Mouse (Mus musculus): ENCODE data around the gene Lyrm9. TPM values are rescaled to one million over a fixed set of nuclear protein-coding genes. Genes with fewer than 3 reads are reported as not detected.

Lyrm9 gene
- polyA plus RNA-seq, 1 experiment = 24.9 TPM

DNA sequence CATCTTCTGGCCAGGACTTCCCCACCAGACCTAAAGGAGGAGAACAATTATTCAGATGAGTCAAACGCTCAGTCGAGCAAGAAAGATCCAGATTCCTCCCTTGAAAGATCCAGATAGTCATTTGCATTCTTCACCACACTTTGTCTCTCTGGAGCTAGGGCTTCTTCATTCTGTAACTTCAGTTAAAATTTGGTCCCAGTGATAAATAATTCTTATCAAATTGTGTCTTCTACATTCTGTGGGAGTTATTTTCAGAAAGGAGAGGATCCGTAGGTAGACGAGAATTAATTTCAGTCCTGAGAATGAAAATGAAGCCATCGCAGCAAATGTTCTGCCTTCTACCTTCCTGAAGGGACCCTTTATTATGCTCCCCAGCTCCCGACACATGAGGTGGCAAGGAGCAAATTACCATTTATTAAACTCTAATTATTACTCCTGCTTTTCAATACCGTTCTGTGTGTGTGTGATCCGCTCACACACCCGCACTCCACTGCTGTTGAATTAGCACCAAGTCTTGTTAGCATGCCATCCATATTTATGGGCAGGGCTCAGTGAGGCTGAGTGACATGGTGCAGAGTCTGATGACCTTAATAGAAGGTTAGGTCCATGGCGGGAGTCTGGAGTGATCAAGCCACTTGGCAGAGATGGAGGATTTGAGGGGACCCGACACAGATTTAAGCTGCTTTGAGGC lies 36.9 kb upstream of the Lyrm9 start:
- Histone ChIP-seq H3K27ac (ENCODE audit: insufficient read depth, low read depth, low read length) (no peak overlapping the region), H3K4me1 (ENCODE audit: control insufficient read depth, insufficient read depth, low read length) (peaks cover 7% of the 10 kb centered on the region; the same call in 1 of the 2 replicates), H3K4me3 (ENCODE audit: insufficient read depth, low read depth, low read length) (no peak overlapping the region), H3K27me3 (replicated peaks; ENCODE audit: control insufficient read depth, insufficient read depth, low read length) (no peaks in the 10 kb centered on the region), H3K36me3 (ENCODE audit: control insufficient read depth, insufficient read depth, low read length) (no peaks in the 10 kb centered on the region)
- TF ChIP-seq CTCF (conservative IDR thresholded peaks at IDR 0.05; ENCODE audit: insufficient read depth, insufficient read length, low read depth, low read length) (no peak), POLR2A (IDR thresholded peaks at IDR 0.05; ENCODE audit: low read depth, low read length) (no peak)
- WGBS = 86% methylated on average over 11 of the region's 11 CpGs
- no peak for DNase-seq

DNA sequence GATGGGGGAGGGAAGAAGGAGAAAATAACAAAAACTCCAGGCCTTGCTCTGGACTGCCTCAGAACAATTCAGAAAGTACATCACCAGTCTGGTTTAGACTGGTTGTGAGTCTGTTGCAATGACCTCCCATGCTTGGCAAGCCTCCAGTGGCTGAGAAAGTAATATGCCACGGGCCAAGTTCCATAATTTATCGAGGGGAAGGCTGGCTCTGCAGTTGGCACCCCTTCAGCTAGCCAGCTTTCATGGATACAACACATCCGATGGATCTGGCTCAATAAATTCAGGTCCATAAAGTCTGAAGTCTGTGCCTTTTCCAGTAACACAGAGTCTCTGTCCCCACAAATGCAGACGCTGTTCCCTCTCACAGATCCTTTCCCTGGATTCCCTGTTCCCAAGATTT lies 34.8 kb upstream of the Lyrm9 start:
- Histone ChIP-seq H3K27ac (ENCODE audit: insufficient read depth, low read depth, low read length) (no peak overlapping the region; the same call in 1 of the 2 replicates), H3K4me3 (ENCODE audit: insufficient read depth, low read depth, low read length) (no peak overlapping the region), H3K36me3 (ENCODE audit: control insufficient read depth, insufficient read depth, low read length) (no peaks in the 10 kb centered on the region), H3K27me3 (replicated peaks; ENCODE audit: control insufficient read depth, insufficient read depth, low read length) (no peaks in the 10 kb centered on the region), H3K4me1 (ENCODE audit: control insufficient read depth, insufficient read depth, low read length) (peaks cover 7% of the 10 kb centered on the region; the same call in 1 of the 2 replicates)
- 9% methylated on average over 4 of the region's 4 CpGs for WGBS
- DNase-seq = peak; percentile 92
- TF ChIP-seq CTCF (conservative IDR thresholded peaks at IDR 0.05; ENCODE audit: insufficient read depth, insufficient read length, low read depth, low read length) (no peak), POLR2A (IDR thresholded peaks at IDR 0.05; ENCODE audit: low read depth, low read length) (no peak)

DNA sequence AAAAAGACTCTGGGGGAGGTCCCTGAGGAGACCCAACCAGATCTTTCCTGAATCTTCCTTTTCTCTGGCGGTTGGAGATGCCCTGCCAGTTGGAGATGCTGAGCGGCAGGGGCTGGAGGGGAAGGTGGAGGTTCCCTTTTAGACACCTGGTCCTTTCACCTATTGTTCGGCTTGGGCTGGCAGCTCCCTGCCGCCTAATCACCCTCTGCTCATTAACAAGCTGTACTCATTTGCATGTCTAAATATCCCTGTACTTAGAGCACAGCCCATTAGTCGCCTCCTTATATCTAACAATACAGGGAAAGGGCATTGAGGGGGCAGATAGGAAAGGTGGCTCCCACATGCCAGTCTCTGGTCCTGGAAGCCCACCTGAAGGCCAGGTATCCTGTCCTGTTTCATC lies 34.3 kb upstream of the Lyrm9 start:
- no peak for DNase-seq
- Histone ChIP-seq H3K27me3 (replicated peaks; ENCODE audit: control insufficient read depth, insufficient read depth, low read length) (no peaks in the 10 kb centered on the region), H3K36me3 (ENCODE audit: control insufficient read depth, insufficient read depth, low read length) (no peaks in the 10 kb centered on the region), H3K27ac (ENCODE audit: insufficient read depth, low read depth, low read length) (no peak overlapping the region), H3K4me3 (ENCODE audit: insufficient read depth, low read depth, low read length) (no peak overlapping the region), H3K4me1 (ENCODE audit: control insufficient read depth, insufficient read depth, low read length) (peaks cover 7% of the 10 kb centered on the region; the same call in 1 of the 2 replicates)
- no peak for TF ChIP-seq POLR2A (IDR thresholded peaks at IDR 0.05; ENCODE audit: low read depth, low read length)
- WGBS = 48% methylated on average over 5 of the region's 5 CpGs

DNA sequence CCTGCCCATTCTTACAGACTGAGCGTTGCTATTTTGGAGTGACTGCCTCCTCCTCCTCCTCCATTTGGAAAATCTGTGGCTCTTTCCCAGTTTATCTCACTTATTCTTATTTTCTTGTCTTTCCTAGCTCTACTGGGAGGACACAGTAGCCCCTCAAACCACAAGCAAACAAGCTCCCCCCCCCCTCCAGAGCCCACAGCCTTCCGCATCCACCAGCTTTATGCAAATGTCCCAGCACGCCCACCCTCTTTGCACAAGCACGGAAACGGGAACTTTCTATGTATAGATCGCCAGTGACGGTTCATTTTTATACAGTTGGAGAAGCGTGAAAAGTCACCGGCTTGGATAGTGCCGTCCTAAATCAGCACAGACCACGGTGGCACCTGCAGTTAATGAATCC lies 33.9 kb upstream of the Lyrm9 start:
- WGBS = 20% methylated on average over 11 of the region's 11 CpGs
- Histone ChIP-seq H3K4me1 (ENCODE audit: control insufficient read depth, insufficient read depth, low read length) (peaks cover 7% of the 10 kb centered on the region; the same call in 1 of the 2 replicates), H3K27me3 (replicated peaks; ENCODE audit: control insufficient read depth, insufficient read depth, low read length) (no peaks in the 10 kb centered on the region), H3K36me3 (ENCODE audit: control insufficient read depth, insufficient read depth, low read length) (no peaks in the 10 kb centered on the region), H3K4me3 (ENCODE audit: insufficient read depth, low read depth, low read length) (no peak overlapping the region), H3K27ac (ENCODE audit: insufficient read depth, low read depth, low read length) (no peak overlapping the region)
- TF ChIP-seq POLR2A (IDR thresholded peaks at IDR 0.05; ENCODE audit: low read depth, low read length) (no peak), CTCF (conservative IDR thresholded peaks at IDR 0.05; ENCODE audit: insufficient read depth, insufficient read length, low read depth, low read length) (no peak)
- DNase-seq = no peak

- TF ChIP-seq CTCF (conservative IDR thresholded peaks at IDR 0.05; ENCODE audit: insufficient read depth, insufficient read length, low read depth, low read length) (no peak), POLR2A (IDR thresholded peaks at IDR 0.05; ENCODE audit: low read depth, low read length) (no peak)
- H3K4me1 ChIP-seq (ENCODE audit: control insufficient read depth, insufficient read depth, low read length) = peaks cover 7% of the 10 kb centered on the region; the same call in 1 of the 2 replicates
- DNase-seq = no peak
- H3K27me3 ChIP-seq (replicated peaks; ENCODE audit: control insufficient read depth, insufficient read depth, low read length) = no peaks in the 10 kb centered on the region
- H3K4me3 ChIP-seq (ENCODE audit: insufficient read depth, low read depth, low read length) = no peak overlapping the region
- H3K36me3 ChIP-seq (ENCODE audit: control insufficient read depth, insufficient read depth, low read length) = no peaks in the 10 kb centered on the region
- 79% methylated on average over 11 of the region's 11 CpGs for WGBS
- no peak overlapping the region for H3K27ac ChIP-seq (ENCODE audit: insufficient read depth, low read depth, low read length)
Measured at GRCm38 (mm10) chr11:78793116-78793515, 33.3 kb upstream of the Lyrm9 start.

- Histone ChIP-seq H3K36me3 (ENCODE audit: control insufficient read depth, insufficient read depth, low read length) (no peaks in the 10 kb centered on the region), H3K27ac (ENCODE audit: insufficient read depth, low read depth, low read length) (no peak overlapping the region), H3K4me3 (ENCODE audit: insufficient read depth, low read depth, low read length) (no peak overlapping the region), H3K27me3 (replicated peaks; ENCODE audit: control insufficient read depth, insufficient read depth, low read length) (no peaks in the 10 kb centered on the region), H3K4me1 (ENCODE audit: control insufficient read depth, insufficient read depth, low read length) (peaks cover 7% of the 10 kb centered on the region; the same call in 1 of the 2 replicates)
- no peak for TF ChIP-seq POLR2A (IDR thresholded peaks at IDR 0.05; ENCODE audit: low read depth, low read length)
- no peak for TF ChIP-seq CTCF (conservative IDR thresholded peaks at IDR 0.05; ENCODE audit: insufficient read depth, insufficient read length, low read depth, low read length)
- DNase-seq = no peak
- 79% methylated on average over 10 of the region's 10 CpGs for WGBS
Measured at GRCm38 (mm10) chr11:78796072-78796729, 30.2 kb upstream of the Lyrm9 start.

DNA sequence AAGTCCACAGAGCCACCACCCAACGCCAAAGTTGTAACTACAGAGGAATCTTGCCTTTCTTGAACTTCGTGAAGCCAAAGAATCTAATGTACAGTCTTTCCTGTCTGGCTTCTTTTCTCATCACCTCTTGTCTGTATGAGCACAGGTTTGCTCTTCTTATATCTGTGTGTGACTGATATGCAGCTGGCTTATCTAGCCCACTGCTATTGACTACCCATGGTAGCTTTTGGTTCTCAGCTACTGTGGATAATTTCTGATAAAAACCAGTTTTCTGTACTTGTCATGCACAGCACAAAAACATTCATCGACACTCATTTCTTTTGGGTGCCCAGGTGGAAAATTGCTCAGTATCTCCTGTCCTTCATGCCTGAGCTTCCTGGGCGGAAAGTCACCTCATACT lies 25.3 kb upstream of the Lyrm9 start:
- no peak overlapping the region for H3K27ac ChIP-seq (ENCODE audit: insufficient read depth, low read depth, low read length)
- H3K4me3 ChIP-seq (ENCODE audit: insufficient read depth, low read depth, low read length) = no peak overlapping the region
- DNase-seq = no peak
- H3K36me3 ChIP-seq (ENCODE audit: control insufficient read depth, insufficient read depth, low read length) = no peaks in the 10 kb centered on the region
- no peaks in the 10 kb centered on the region for H3K27me3 ChIP-seq (replicated peaks; ENCODE audit: control insufficient read depth, insufficient read depth, low read length)
- no peaks in the 10 kb centered on the region for H3K4me1 ChIP-seq (ENCODE audit: control insufficient read depth, insufficient read depth, low read length)
- 93% methylated on average over 4 of the region's 4 CpGs for WGBS
- TF ChIP-seq POLR2A (IDR thresholded peaks at IDR 0.05; ENCODE audit: low read depth, low read length) (no peak), CTCF (conservative IDR thresholded peaks at IDR 0.05; ENCODE audit: insufficient read depth, insufficient read length, low read depth, low read length) (no peak)
